Mouse (Mus musculus) lung, postnatal 0 days (tissue): Measurements from ENCODE around the gene Gm37240. TPM values are rescaled to one million over a fixed set of nuclear protein-coding genes. Genes with fewer than 3 reads are reported as not detected.

Source experiments
- ATAC-seq: fragments of 200-750 bp; cut with Nextera tagmentation; 2 replicates; pipeline ENCODE4 v1.8.0; 2017; ENCODE audit warnings: moderate library complexity
- DNase-seq: peaks from one replicate; pipeline ENCODE4 v3.0.0-alpha.2; 2016; ENCODE audit warnings: low spot score
- H3K27ac ChIP-seq: fragments of 300-500 bp; sonication (generic); 2 replicates; pipeline ENCODE4 v1.5.1; 2014; ENCODE audit warnings: antibody characterized with exemption, mild to moderate bottlenecking, low read length, mixed read lengths
- H3K27me3 ChIP-seq: fragments of 300-500 bp; sonication (generic); replicated peaks from 2 replicates; pipeline ENCODE4 v1.6.1; 2014; ENCODE audit warnings: low read length, mixed read lengths; ENCODE audit not compliant: insufficient read depth
- H3K36me3 ChIP-seq: fragments of 300-500 bp; sonication (generic); 2 replicates; pipeline ENCODE4 v1.6.1; 2014; ENCODE audit warnings: low read length, mixed read lengths; ENCODE audit not compliant: insufficient read depth
- H3K4me1 ChIP-seq: fragments of 300-500 bp; sonication (generic); 2 replicates; pipeline ENCODE4 v1.6.1; 2014; ENCODE audit warnings: antibody characterized with exemption, low read depth, low read length, mixed read lengths; ENCODE audit not compliant: insufficient read depth
- H3K4me2 ChIP-seq: fragments of 300-500 bp; sonication (generic); replicated peaks from 2 replicates; pipeline ENCODE4 v1.6.1; 2014; ENCODE audit warnings: low read depth, mild to moderate bottlenecking, low read length, moderate library complexity, mixed read lengths
- H3K4me3 ChIP-seq: fragments of 300-500 bp; sonication (generic); 2 replicates; pipeline ENCODE4 v1.5.1; 2014; ENCODE audit warnings: low read depth, low read length
- H3K9ac ChIP-seq: fragments of 300-500 bp; sonication (generic); replicated peaks from 2 replicates; pipeline ENCODE4 v1.6.1; 2014; ENCODE audit warnings: low read depth, mild to moderate bottlenecking
- H3K9me3 ChIP-seq: fragments of 300-500 bp; sonication (generic); 2 replicates; pipeline ENCODE4 v1.6.1; 2016; ENCODE audit warnings: low read length, mixed read lengths
- CTCF ChIP-seq: IDR thresholded peaks from 2 replicates; pipeline ENCODE4 v1.5.1; 2016; ENCODE audit warnings: antibody characterized with exemption, mild to moderate bottlenecking
- EP300 ChIP-seq: IDR thresholded peaks from 2 replicates; pipeline ENCODE4 v1.6.1; 2016; ENCODE audit warnings: antibody characterized with exemption, mild to moderate bottlenecking, control low read depth
- whole genome bisulfite sequencing: fragments of 180-500 bp; shearing (Covaris S2); extraction: QIAGEN DNeasy Blood & Tissue Kit; methylation state at CpG from one replicate; pipeline ENCODE4 v1.1.7; 2014; 5-methylcytosine and 5-hydroxymethylcytosine counted together
- polyA plus RNA-seq: library from polyadenylated mRNA; unstranded; fragments of >200 nt; fragmentation: Nextera tagmentation; extraction: Ambion mirVana; gene quantifications from 2 replicates; pipeline ENCODE4 v1.2.1, GENCODE M21; 2015

The Gm37240 gene
- polyA plus RNA-seq, 1 experiment from 2014 or later = 8.9 TPM

- TF ChIP-seq CTCF (no peak), EP300 (no peak)
- no peak for ATAC-seq
- no peaks in the 10 kb centered on the region for H3K4me1 ChIP-seq
- H3K4me3 ChIP-seq = no peak overlapping the region
- H3K36me3 ChIP-seq = no peaks in the 10 kb centered on the region
- H3K9ac ChIP-seq = no peak overlapping the region
- H3K9me3 ChIP-seq = no peaks in the 10 kb centered on the region
- no peak overlapping the region for H3K4me2 ChIP-seq
- 84% methylated on average over 8 of the region's 8 CpGs for WGBS
- DNase-seq = no peak
- no peaks in the 10 kb centered on the region for H3K27me3 ChIP-seq
- H3K27ac ChIP-seq = no peak overlapping the region
Measured at GRCm38 (mm10) chr3:85685271-85685670, 202.0 kb downstream of the Gm37240 start.

DNA sequence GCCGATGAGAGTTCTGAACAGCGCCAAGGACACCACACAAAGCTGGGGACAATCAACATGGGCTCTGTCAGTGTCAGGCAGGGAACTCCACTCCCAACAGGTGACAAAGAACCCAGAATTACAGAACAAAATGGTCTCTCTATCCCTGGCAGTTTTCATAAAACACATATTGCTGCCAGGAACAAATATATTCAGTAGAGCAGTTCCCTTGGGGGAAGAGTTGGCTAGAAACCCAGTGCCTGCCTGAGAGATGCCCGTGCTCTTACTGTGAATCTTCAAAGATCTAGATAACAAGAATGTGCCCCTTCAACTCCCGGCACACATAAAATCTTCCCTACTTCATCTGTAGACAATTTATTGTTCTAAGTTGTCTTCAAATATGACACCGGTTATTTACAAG lies 203.7 kb downstream of the Gm37240 start:
- Histone ChIP-seq H3K9me3 (no peaks in the 10 kb centered on the region), H3K4me2 (no peak overlapping the region), H3K27me3 (no peaks in the 10 kb centered on the region), H3K9ac (no peak overlapping the region), H3K36me3 (no peaks in the 10 kb centered on the region), H3K27ac (no peak overlapping the region), H3K4me1 (no peaks in the 10 kb centered on the region), H3K4me3 (no peak overlapping the region)
- DNase-seq (no peak), ATAC-seq (no peak)
- 85% methylated on average over 5 of the region's 5 CpGs for WGBS
- TF ChIP-seq EP300 (no peak), CTCF (no peak)

GRCm38 (mm10) chr3:85681136-85681535 lies 206.2 kb downstream of the Gm37240 start:
- H3K9me3 ChIP-seq = no peaks in the 10 kb centered on the region
- TF ChIP-seq CTCF = no peak
- TF ChIP-seq EP300 = no peak
- no peak overlapping the region for H3K4me2 ChIP-seq
- DNase-seq (no peak), ATAC-seq (no peak)
- no peak overlapping the region for H3K9ac ChIP-seq
- no peaks in the 10 kb centered on the region for H3K27me3 ChIP-seq
- H3K4me3 ChIP-seq = no peak overlapping the region
- H3K36me3 ChIP-seq = no peaks in the 10 kb centered on the region
- 85% methylated on average over 7 of the region's 7 CpGs for WGBS
- H3K4me1 ChIP-seq = no peaks in the 10 kb centered on the region
- H3K27ac ChIP-seq = no peak overlapping the region

DNA sequence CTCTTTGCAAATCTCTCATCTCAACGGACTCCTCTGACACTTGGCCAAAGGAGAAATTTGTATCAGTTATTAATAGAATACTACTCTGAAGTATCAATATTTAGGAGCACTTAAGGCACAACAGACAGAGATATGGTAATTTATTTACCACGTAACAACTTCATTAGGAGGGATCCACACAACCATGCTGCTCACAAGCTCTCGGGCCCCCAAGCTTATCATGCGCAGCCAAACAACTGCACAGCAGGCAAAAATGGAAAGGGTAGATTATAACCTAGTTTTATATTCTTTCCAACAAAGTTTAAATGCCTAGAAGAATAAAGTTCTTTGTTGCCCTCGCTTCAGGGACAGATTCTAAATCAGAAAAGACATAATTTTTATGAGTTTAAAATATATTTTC lies 207.4 kb downstream of the Gm37240 start:
- no peak for TF ChIP-seq CTCF
- TF ChIP-seq EP300 = no peak
- WGBS = 87% methylated on average over 5 of the region's 5 CpGs
- no peak overlapping the region for H3K4me3 ChIP-seq

GRCm38 (mm10) chr3:85679312-85679933 lies 207.9 kb downstream of the Gm37240 start:
- no peak overlapping the region for H3K9ac ChIP-seq
- no peaks in the 10 kb centered on the region for H3K4me1 ChIP-seq
- no peak overlapping the region for H3K4me3 ChIP-seq
- 70% methylated on average over 8 of the region's 8 CpGs for WGBS
- no peak overlapping the region for H3K4me2 ChIP-seq
- DNase-seq = no peak
- no peak overlapping the region for H3K27ac ChIP-seq
- H3K27me3 ChIP-seq = no peaks in the 10 kb centered on the region
- H3K36me3 ChIP-seq = no peaks in the 10 kb centered on the region
- TF ChIP-seq CTCF = no peak
- no peak for TF ChIP-seq EP300
- no peaks in the 10 kb centered on the region for H3K9me3 ChIP-seq
- ATAC-seq = no peak

More for the DNA sequence above, 207.4 kb downstream of the Gm37240 start:
- DNase-seq = no peak
- Histone ChIP-seq H3K9ac (no peak overlapping the region), H3K4me1 (no peaks in the 10 kb centered on the region), H3K27me3 (no peaks in the 10 kb centered on the region), H3K4me2 (no peak overlapping the region), H3K27ac (no peak overlapping the region), H3K36me3 (no peaks in the 10 kb centered on the region), H3K9me3 (no peaks in the 10 kb centered on the region)
- no peak for ATAC-seq

GRCm38 (mm10) chr3:85677952-85678351 lies 209.4 kb downstream of the Gm37240 start:
- Histone ChIP-seq H3K4me2 (no peak overlapping the region), H3K27me3 (no peaks in the 10 kb centered on the region), H3K27ac (no peak overlapping the region), H3K9me3 (no peaks in the 10 kb centered on the region), H3K4me1 (no peaks in the 10 kb centered on the region), H3K36me3 (0 out of 2 replicates have a peak, but pooled peaks cover 3% of the 10 kb centered on the region), H3K9ac (no peak overlapping the region), H3K4me3 (no peak overlapping the region)
- DNase-seq (no peak), ATAC-seq (no peak)
- 74% methylated on average over 3 of the region's 3 CpGs for WGBS
- TF ChIP-seq EP300 = no peak
- TF ChIP-seq CTCF = no peak

DNA sequence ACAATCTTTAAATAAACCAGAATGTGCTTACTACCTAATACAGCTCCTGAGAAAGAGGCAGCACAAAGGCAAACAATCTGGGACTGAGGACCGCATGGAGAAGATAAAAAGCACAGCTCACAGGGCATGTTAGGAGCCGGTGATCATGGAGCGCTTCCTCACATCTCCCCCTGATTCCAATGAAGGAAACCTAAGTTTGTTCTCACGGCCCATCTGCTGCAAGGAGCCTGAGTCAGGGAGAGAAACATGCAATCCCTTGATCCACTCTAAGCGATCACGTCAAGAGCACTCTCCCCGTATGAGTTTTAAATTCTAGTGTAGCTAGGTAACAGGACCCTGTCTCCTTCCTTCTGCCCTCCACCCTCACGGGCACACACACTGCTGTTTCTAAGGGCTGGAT lies 210.2 kb downstream of the Gm37240 start:
- H3K9ac ChIP-seq = no peak overlapping the region

More for the DNA sequence above, 210.2 kb downstream of the Gm37240 start:
- no peaks in the 10 kb centered on the region for H3K9me3 ChIP-seq
- no peak for DNase-seq
- no peak for TF ChIP-seq CTCF
- TF ChIP-seq EP300 = no peak
- H3K27me3 ChIP-seq = no peaks in the 10 kb centered on the region
- 0 out of 2 replicates have a peak, but pooled peaks cover 5% of the 10 kb centered on the region for H3K36me3 ChIP-seq
- ATAC-seq = no peak
- H3K27ac ChIP-seq = no peak overlapping the region
- H3K4me1 ChIP-seq = no peaks in the 10 kb centered on the region
- WGBS = 48% methylated on average over 8 of the region's 8 CpGs
- no peak overlapping the region for H3K4me3 ChIP-seq
- H3K4me2 ChIP-seq = no peak overlapping the region
